Mouse (Mus musculus): ENCODE data around the gene St3gal3. TPM values are rescaled to one million over a fixed set of nuclear protein-coding genes. Genes with fewer than 3 reads are reported as not detected.

The St3gal3 gene
- polyA plus RNA-seq, 1 experiment, result 6.8 TPM

- H3K4me3 ChIP-seq (replicated peaks; ENCODE audit: control insufficient read depth, low read depth, low read length), result no peak overlapping the region
- no peak for TF ChIP-seq CTCF (IDR thresholded peaks at IDR 0.05; ENCODE audit: control insufficient read depth, insufficient read depth, low read length)
- 95% methylated on average over 19 of the region's 19 CpGs for WGBS
Measured at GRCm38 (mm10) chr4:118147547-118148316, 13.0 kb upstream of the St3gal3 start.

DNA sequence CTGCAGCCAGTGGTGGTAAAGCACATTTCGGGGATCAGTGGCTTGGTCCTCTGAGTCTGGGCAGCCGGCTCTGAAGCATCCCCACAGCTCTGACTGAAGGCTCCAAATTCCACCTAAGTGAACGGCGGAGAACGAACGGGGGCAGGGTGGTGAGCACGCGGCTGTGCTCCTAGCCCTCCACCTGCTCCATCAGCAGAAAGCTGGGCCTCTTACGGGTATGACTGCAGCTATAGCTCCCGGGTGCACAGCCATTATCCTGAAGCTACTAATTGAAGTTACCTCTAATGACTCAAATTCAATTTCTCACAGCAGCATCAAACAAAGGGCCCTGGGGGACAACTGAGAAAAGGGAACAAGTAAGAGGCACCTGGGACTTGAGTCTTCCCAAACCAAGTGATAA lies 12.4 kb upstream of the St3gal3 start:
- TF ChIP-seq POLR2A (IDR thresholded peaks at IDR 0.05; ENCODE audit: borderline replicate concordance, control insufficient read depth, low read depth, low read length) (no peak), CTCF (IDR thresholded peaks at IDR 0.05; ENCODE audit: control insufficient read depth, insufficient read depth, low read length) (no peak)
- Histone ChIP-seq H3K4me1 (ENCODE audit: control insufficient read depth, insufficient read depth, low read length) (peaks cover 6% of the 10 kb centered on the region), H3K27ac (ENCODE audit: control insufficient read depth, insufficient read depth, low read depth, low read length, poor library complexity) (no peak overlapping the region), H3K4me3 (replicated peaks; ENCODE audit: control insufficient read depth, low read depth, low read length) (no peak overlapping the region)
- 92% methylated on average over 10 of the region's 10 CpGs for WGBS

More at GRCm38 (mm10) chr4:118147547-118148316, 13.0 kb upstream of the St3gal3 start:
- Histone ChIP-seq H3K4me1 (ENCODE audit: control insufficient read depth, insufficient read depth, low read length) (peaks cover 9% of the 10 kb centered on the region), H3K27ac (ENCODE audit: control insufficient read depth, insufficient read depth, low read depth, low read length, poor library complexity) (no peak overlapping the region)

- no peak for TF ChIP-seq CTCF (IDR thresholded peaks at IDR 0.05; ENCODE audit: control insufficient read depth, insufficient read depth, low read length)
- TF ChIP-seq POLR2A (IDR thresholded peaks at IDR 0.05; ENCODE audit: borderline replicate concordance, control insufficient read depth, low read depth, low read length), result no peak
- H3K27ac ChIP-seq (ENCODE audit: control insufficient read depth, insufficient read depth, low read depth, low read length, poor library complexity), result peak overlapping the region; percentile 86
- peaks cover 6% of the 10 kb centered on the region for H3K4me1 ChIP-seq (ENCODE audit: control insufficient read depth, insufficient read depth, low read length)
- no peak overlapping the region for H3K4me3 ChIP-seq (replicated peaks; ENCODE audit: control insufficient read depth, low read depth, low read length)
- 24% methylated on average over 9 of the region's 9 CpGs for WGBS
Measured at GRCm38 (mm10) chr4:118144324-118144723, 9.6 kb upstream of the St3gal3 start.

GRCm38 (mm10) chr4:118143679-118144078 lies 9.0 kb upstream of the St3gal3 start:
- 72% methylated on average over 7 of the region's 7 CpGs for WGBS
- no peak overlapping the region for H3K4me3 ChIP-seq (replicated peaks; ENCODE audit: control insufficient read depth, low read depth, low read length)
- peaks cover 6% of the 10 kb centered on the region for H3K4me1 ChIP-seq (ENCODE audit: control insufficient read depth, insufficient read depth, low read length)
- TF ChIP-seq POLR2A (IDR thresholded peaks at IDR 0.05; ENCODE audit: borderline replicate concordance, control insufficient read depth, low read depth, low read length) (no peak), CTCF (IDR thresholded peaks at IDR 0.05; ENCODE audit: control insufficient read depth, insufficient read depth, low read length) (no peak)
- peak overlapping the region; percentile 86 for H3K27ac ChIP-seq (ENCODE audit: control insufficient read depth, insufficient read depth, low read depth, low read length, poor library complexity)

DNA sequence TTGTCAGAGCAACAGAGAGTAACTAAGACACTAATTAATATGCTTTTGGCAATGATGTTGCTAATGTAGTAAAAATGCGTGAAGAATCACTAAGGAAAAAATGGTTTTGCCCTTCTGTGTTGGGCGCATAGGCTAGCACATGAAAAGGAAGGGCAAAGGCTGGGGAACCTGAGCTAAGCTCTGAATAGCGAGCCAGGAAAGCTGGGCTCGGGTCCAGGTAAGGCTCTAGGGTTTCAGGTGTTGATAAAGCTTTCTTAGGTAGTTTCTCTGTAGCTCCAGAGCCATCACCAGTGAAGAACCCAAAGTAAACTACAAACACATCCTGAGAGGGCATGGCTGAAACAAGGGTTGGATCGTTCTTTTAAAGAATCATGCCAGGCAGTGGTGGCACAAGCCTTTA lies 6.8 kb upstream of the St3gal3 start:
- Histone ChIP-seq H3K4me3 (replicated peaks; ENCODE audit: control insufficient read depth, low read depth, low read length) (no peak overlapping the region), H3K27ac (ENCODE audit: control insufficient read depth, insufficient read depth, low read depth, low read length, poor library complexity) (no peak overlapping the region), H3K4me1 (ENCODE audit: control insufficient read depth, insufficient read depth, low read length) (peaks cover 6% of the 10 kb centered on the region)
- TF ChIP-seq POLR2A (IDR thresholded peaks at IDR 0.05; ENCODE audit: borderline replicate concordance, control insufficient read depth, low read depth, low read length), result no peak
- WGBS, result 89% methylated on average over 5 of the region's 5 CpGs

DNA sequence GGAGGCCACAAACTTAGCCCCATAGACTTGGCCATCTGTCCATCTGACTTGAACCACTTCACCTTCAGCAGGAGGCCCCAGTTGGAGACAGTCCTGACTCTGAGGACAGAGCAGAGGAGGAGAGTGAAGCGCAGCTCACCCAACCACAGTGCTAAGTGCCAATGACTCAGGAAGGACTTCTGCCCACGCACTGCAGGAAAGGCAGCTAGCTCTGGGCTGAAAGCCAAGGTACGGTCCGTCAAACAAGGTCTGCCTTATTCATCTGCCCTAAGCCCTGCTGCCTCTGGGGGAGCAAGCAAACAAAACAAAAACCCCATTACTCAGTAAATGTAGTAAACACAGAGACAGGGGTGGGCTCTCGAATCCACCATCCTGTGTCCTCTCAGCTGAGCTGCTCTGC lies 4.2 kb upstream of the St3gal3 start:
- Histone ChIP-seq H3K27ac (ENCODE audit: control insufficient read depth, insufficient read depth, low read depth, low read length, poor library complexity) (no peak overlapping the region), H3K4me1 (ENCODE audit: control insufficient read depth, insufficient read depth, low read length) (no peaks in the 10 kb centered on the region; the same call in 1 of the 2 replicates), H3K4me3 (replicated peaks; ENCODE audit: control insufficient read depth, low read depth, low read length) (no peak overlapping the region)
- TF ChIP-seq CTCF (IDR thresholded peaks at IDR 0.05; ENCODE audit: control insufficient read depth, insufficient read depth, low read length) (no peak), POLR2A (IDR thresholded peaks at IDR 0.05; ENCODE audit: borderline replicate concordance, control insufficient read depth, low read depth, low read length) (no peak)
- 34% methylated on average over 5 of the region's 5 CpGs for WGBS

GRCm38 (mm10) chr4:118137857-118138256 lies 3.1 kb upstream of the St3gal3 start:
- no peak overlapping the region for H3K27ac ChIP-seq (ENCODE audit: control insufficient read depth, insufficient read depth, low read depth, low read length, poor library complexity)
- no peak overlapping the region for H3K4me3 ChIP-seq (replicated peaks; ENCODE audit: control insufficient read depth, low read depth, low read length)
- 87% methylated on average over 16 of the region's 16 CpGs for WGBS
- no peaks in the 10 kb centered on the region; the same call in 1 of the 2 replicates for H3K4me1 ChIP-seq (ENCODE audit: control insufficient read depth, insufficient read depth, low read length)
- no peak for TF ChIP-seq POLR2A (IDR thresholded peaks at IDR 0.05; ENCODE audit: borderline replicate concordance, control insufficient read depth, low read depth, low read length)
- TF ChIP-seq CTCF (IDR thresholded peaks at IDR 0.05; ENCODE audit: control insufficient read depth, insufficient read depth, low read length), result no peak

GRCm38 (mm10) chr4:118137311-118137710 lies 2.6 kb upstream of the St3gal3 start:
- no peak for TF ChIP-seq POLR2A (IDR thresholded peaks at IDR 0.05; ENCODE audit: borderline replicate concordance, control insufficient read depth, low read depth, low read length)
- no peak for TF ChIP-seq CTCF (IDR thresholded peaks at IDR 0.05; ENCODE audit: control insufficient read depth, insufficient read depth, low read length)
- H3K27ac ChIP-seq (ENCODE audit: control insufficient read depth, insufficient read depth, low read depth, low read length, poor library complexity), result no peak overlapping the region
- H3K4me1 ChIP-seq (ENCODE audit: control insufficient read depth, insufficient read depth, low read length), result no peaks in the 10 kb centered on the region; the same call in 1 of the 2 replicates
- no peak overlapping the region for H3K4me3 ChIP-seq (replicated peaks; ENCODE audit: control insufficient read depth, low read depth, low read length)
- 97% methylated on average over 10 of the region's 10 CpGs for WGBS

Measured in bone marrow, adult 2 months (tissue).